Mouse (Mus musculus) spleen, postnatal 36 days (tissue): ENCODE data around the gene Gm20716.

Experiments used
- DNase-seq, 2 experiments: peaks; one replicate each; pipeline ENCODE4 v3.0.0; 2022; ENCODE audit warnings: low spot score in 2 of 2, mixed read lengths in 1 of 2

Gm20716 gene

DNA sequence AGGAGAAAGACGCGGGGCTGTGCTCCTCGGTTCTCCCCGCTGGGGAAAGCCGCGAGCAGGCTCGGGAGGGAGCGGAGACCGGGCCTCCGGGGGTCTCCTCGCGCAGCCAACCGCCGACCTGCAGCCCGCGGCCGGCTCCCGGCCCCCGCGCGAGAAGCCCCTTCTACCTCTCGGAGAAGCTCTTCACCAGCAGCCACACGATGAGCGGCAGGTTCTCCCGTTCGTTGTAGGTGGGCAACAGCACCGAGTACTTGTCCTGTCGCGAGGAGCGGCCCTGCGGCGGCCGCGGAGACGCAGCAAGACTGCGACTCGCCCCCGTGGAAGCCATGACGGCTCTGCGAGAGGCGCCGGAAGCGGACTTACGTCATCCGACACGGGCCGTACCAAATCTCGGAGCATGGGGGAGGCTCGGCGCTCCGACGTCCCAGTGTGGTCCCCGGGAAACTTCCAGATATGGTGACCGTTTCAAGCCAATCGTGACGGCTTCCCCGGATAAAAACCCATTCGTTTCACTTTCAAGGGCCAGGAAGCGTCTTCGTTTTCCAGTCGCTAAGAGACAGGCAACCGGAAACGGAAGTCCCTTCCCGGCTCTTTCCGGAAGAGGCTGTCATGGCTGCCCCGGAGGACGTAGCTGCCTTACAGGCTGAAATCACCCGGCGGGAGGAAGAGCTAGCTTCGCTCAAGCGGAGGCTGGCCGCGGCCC, at the start of gene Gm20716, which contains the start of the genes Dpm1 and Mocs3:
Gene Gm20716 (minus strand): TSS at position 339 of the 703 bp plus-strand sequence.
Gene Dpm1 (minus strand): TSS at position 566 of the 703 bp plus-strand sequence.
Gene Mocs3 (plus strand): TSS at position 597 of the 703 bp plus-strand sequence.
- peak; percentile 81 to 83 for DNase-seq

DNA sequence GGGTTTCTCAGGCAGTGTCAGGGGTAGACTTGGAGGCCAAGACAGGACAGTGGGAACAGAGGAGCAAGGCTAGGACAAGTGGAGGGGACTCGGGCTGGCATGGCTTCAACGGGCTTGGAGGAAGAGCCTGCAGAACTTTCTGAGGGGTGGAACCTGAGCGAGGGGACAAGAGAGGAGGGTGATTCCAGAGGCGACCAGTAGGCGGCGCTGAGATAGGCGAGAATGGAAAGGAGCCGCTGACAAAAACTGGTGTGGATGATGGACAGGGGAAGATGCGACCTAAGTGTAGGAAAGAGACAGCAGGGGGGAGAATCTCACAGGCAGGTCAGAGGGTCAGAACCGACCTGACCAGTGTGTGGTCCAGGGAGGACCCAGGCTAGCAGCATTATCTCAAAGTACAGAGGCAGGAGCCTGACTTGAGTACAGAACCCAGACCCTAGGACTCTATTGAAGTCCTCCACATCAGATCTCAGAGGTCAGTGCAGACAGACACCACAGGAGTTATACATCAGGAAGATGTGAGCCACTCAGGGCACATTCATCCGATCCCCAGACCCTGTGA, 44.3 kb upstream of the Gm20716 start:
- DNase-seq = peak; percentile 32 to 36

GRCm38 (mm10) chr2:168273387-168273786, 43.2 kb upstream of the Gm20716 start:
- no peak for DNase-seq

DNA sequence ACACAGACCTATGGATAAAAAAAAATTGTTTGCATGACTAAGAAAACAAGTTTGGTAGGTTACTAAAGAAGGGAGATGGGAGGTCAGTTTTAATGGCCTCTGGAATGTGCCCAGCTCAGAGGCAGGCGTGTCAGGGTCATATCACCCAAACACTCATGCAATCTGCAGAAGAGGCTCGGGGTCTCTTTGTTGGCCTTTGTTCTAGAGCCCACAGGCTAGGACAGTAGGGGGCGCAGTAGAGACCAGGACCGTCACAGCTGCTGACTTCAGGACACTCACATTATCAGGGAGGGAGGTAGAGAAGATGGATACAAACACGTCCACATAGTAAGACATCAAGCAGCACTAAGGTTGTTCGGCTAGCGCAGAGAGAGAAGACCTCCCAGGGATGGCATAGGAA, 37.9 kb upstream of the Gm20716 start:
- no peak for DNase-seq

- DNase-seq = no peak
Observed at GRCm38 (mm10) chr2:168260900-168261299, 30.7 kb upstream of the Gm20716 start.

DNA sequence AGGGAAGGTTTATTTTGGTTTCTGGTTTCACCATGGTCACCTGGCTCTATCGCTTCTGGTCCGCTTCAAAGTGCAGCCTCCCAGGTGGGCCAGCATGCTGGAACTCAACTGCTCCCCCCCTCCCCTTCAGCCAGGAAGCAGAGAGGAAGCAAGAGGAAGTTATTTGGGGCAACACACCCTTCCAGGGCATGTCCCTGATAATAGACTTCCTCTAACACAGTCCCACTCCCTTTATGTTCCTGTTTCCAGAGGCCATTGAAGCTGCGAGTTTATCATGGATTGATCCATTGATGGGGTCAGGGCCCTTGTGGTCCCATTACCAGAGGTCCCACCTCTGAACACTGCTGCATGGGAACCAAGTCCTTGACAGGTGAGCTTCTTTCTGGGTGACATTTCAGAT, 30.0 kb upstream of the Gm20716 start:
- no peak for DNase-seq

DNA sequence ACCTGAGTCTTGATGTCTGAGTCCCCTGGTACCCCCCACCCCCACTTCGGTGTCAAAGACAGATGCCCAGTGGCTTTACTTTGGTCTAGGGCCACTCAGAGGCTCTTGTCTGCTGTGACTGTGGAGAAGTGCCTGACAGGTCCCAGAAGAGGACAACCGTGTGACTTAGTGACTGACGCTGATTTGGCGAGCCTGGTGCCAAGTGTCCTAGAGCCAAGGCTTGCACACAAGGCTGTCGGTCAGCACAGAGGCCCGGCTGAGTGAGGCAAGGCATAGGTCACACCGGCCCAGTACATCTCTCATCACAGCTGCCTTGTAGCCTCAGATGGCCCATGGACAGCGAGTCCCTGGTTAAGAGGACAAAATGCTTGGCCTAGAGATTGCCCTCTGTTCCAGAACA, 28.9 kb upstream of the Gm20716 start:
- no peak for DNase-seq

- peak; percentile 56 to 64 for DNase-seq
Observed at GRCm38 (mm10) chr2:168257188-168257587, 27.0 kb upstream of the Gm20716 start.

DNA sequence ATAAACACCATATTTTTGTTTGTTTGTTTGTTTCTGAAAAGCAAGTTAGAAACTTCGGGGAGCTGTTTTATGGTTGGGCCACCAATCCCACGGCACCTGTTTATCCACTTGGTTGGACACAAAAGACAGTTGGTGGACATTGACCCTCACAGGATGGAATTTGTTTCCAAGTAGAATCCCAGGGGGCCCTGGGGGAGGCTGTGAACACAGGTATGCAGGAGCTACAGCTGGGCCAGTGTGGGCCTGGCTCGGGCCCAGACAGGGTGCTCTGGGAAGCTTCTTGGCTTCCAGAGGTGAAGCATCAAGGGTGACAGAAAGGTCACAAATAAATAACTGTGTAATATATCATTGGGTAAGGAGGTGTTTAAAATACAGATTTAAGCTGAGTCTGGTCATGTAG, 26.3 kb upstream of the Gm20716 start:
- DNase-seq = no peak

GRCm38 (mm10) chr2:168253822-168254221, 23.7 kb upstream of the Gm20716 start:
- no peak for DNase-seq

DNA sequence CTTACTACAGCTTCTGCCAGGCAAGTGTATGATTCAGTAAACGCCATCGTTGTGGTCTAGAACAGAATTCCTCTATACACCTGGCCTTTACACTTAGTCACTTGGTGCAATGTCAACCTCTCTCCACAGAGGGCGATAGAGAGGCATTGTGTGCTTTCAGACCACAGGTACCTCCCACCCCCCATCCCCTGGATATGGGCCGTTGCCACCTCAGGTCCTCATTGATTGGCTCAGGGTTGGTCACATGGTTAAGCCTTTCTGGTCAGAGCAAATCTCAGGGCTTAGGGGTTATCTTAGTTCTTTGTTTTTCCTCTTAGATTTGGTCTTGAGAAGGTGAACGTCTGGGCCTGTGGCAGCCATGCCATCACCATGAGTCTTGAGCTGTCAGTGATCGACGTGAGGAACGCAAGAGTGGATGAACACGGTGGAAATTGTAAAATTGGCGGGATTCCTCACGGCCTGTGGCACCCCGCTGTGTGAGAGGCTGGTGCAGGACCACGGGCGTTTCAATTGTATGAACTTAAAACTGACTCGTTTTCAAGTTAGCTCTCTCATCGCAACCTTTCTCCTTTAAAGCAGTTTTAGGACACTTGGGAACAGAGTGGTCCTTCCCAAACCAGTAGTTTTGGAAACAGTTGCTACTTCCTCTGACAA, 22.6 kb upstream of the Gm20716 start:
- DNase-seq = peak in 1 of 2 experiments; percentile 24

GRCm38 (mm10) chr2:168250270-168250669, 20.1 kb upstream of the Gm20716 start:
- DNase-seq = peak; percentile 69 to 75

DNA sequence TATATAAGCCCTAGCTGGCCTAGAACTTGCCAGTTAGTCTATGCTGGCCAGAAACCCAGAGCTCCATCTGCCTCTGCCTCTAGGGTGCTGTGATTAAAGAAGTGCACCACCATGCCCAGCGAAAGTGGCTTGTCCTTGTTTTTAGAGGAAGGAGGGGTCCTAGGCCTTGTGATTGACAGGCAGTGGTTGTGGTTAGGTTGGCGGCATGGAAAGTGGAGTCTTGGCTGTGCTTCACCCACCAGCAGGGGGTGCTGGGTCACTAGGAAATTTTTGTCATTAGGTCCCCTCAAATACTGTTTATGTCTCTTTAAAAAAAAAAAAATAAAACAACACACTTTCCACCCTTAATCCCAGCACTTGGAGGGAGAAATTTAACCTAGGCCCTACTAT, 18.7 kb upstream of the Gm20716 start:
- DNase-seq = no peak

GRCm38 (mm10) chr2:168248167-168248855, 18.1 kb upstream of the Gm20716 start:
- DNase-seq = no peak

GRCm38 (mm10) chr2:168245571-168245970, 15.4 kb upstream of the Gm20716 start:
- no peak for DNase-seq

GRCm38 (mm10) chr2:168243278-168243677, 13.1 kb upstream of the Gm20716 start:
- no peak for DNase-seq

DNA sequence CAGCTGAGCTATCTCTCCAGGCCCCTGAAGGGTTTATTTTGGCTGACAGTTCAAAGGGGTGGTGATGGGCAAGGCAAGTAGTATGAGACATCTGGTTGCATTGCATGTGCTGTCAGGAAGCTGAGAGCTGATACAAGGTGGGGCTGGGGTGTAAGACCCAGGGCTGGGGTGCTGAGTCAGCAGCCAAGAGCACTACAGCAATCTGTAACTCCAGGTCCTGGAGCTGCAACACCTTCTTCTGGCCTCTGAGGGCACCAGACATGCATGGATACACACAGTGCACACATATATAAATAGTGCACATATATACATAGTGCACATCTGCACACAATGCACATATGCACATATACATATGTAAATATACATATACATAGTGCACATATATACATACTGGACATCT, 12.7 kb upstream of the Gm20716 start:
- no peak for DNase-seq

GRCm38 (mm10) chr2:168238335-168238734, 8.2 kb upstream of the Gm20716 start:
- DNase-seq = no peak

DNA sequence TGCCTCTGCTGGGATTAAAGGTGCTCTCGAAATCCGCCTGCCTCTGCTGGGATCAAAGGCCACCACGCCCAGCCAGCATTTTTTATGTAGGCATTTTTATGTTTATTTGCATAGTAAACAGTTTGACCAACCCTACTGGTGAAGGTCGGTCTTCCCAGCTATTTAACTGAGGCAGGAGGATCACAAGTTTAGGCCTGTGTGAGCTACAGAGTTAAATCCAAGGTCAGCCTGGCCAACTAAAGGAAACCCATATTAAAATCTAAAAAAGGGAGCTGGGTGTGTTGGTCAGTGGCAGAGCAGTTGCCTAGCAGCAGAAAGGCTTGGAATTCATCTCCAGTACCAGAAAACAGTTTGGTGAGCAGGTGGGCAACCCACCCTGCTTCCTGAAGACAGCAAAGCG, 3.1 kb upstream of the Gm20716 start:
- no peak for DNase-seq

DNA sequence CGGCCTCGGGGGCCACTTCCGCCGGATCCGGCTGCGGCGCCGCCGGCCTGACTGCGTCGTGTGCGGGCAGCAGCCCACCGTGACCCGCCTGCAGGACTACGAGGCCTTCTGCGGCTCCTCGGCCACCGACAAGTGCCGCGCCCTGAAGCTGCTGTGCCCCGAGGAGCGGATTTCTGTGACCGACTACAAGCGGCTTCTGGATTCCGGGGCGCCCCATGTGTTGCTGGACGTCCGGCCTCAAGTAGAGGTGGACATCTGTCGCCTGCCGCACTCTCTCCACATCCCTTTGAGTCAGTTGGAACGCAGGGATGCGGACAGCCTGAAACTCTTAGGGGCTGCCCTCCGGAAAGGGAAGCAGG, 1.3 kb upstream of the Gm20716 start:
- DNase-seq = no peak

- no peak for DNase-seq
Observed at GRCm38 (mm10) chr2:168230773-168231470, 758 bp upstream of the Gm20716 start.
